Mouse (Mus musculus) spleen, adult 2 months (tissue): ENCODE results near the gene Crhbp. TPM values are rescaled to one million over a fixed set of nuclear protein-coding genes. Genes with fewer than 3 reads are reported as not detected.

Source experiments
- DNase-seq, 2 experiments: peaks; one replicate each; pipeline versions ENCODE4 v3.0.0 to v3.0.0-alpha.2; 2012 to 2021; ENCODE audit warnings: low spot score in 2 of 2, low read depth in 1 of 2
- H3K27ac ChIP-seq: fragments of 200-500 bp; 2 replicates; pipeline ENCODE4 v1.5.1; 2012; ENCODE audit warnings: low read length, inconsistent platforms; ENCODE audit not compliant: insufficient read depth
- H3K27me3 ChIP-seq: fragments of 200-500 bp; 2 replicates; pipeline ENCODE4 v1.6.1; 2012; ENCODE audit warnings: mild to moderate bottlenecking, moderate library complexity, low read length, inconsistent platforms; ENCODE audit not compliant: control insufficient read depth, insufficient read depth
- H3K36me3 ChIP-seq: fragments of 200-500 bp; 2 replicates; pipeline ENCODE4 v1.6.1; 2012; ENCODE audit warnings: mild to moderate bottlenecking, low read length, inconsistent platforms; ENCODE audit not compliant: control insufficient read depth, insufficient read depth
- H3K4me1 ChIP-seq: fragments of 200-500 bp; 2 replicates; pipeline ENCODE4 v1.6.1; 2011; ENCODE audit warnings: inconsistent platforms; ENCODE audit not compliant: control insufficient read depth, insufficient read depth, insufficient read length
- H3K4me3 ChIP-seq: fragments of 200-500 bp; 2 replicates; pipeline ENCODE4 v1.5.1; 2011; ENCODE audit warnings: mild to moderate bottlenecking, inconsistent platforms; ENCODE audit not compliant: insufficient read depth, insufficient read length; ENCODE audit errors: extremely low read depth
- CTCF ChIP-seq: fragments of 200-500 bp; IDR thresholded peaks from 2 replicates; pipeline ENCODE4 v1.5.1; 2011; ENCODE audit warnings: mild to moderate bottlenecking, inconsistent platforms; ENCODE audit not compliant: insufficient read depth, insufficient read length, insufficient replicate concordance; ENCODE audit errors: extremely low read depth
- POLR2A ChIP-seq: fragments of 200-500 bp; IDR thresholded peaks from 2 replicates; pipeline ENCODE4 v1.6.1; 2011; ENCODE audit warnings: low read depth, low read length, inconsistent platforms
- WGBS: fragments of 180-500 bp; shearing (Covaris S2); methylation state at CpG from one replicate; pipeline ENCODE4 v1.1.7; 2018; 5-methylcytosine and 5-hydroxymethylcytosine counted together
- polyA plus RNA-seq: library from polyadenylated mRNA; depleted of rRNA; stranded (reverse); fragments of >200 nt; gene quantifications from 2 replicates; pipeline ENCODE4 v1.2.3, GENCODE M21; 2012; rRNA removed

Gene Crhbp
- polyA plus RNA-seq = 0.05 TPM in 1 of 2 replicates, not detected in the other

GRCm38 (mm10) chr13:95444824-95445223, at the start of gene Crhbp:
TSS of gene Crhbp (minus strand) at chr13:95444924.
- H3K27ac ChIP-seq = no peak within 1 kb of the TSS
- no peak within 1 kb of the TSS for H3K4me3 ChIP-seq
- peaks cover 8% of the 10 kb centered on the region for H3K4me1 ChIP-seq
- peaks cover 8% of the 10 kb centered on the region for H3K27me3 ChIP-seq
- WGBS = 76% methylated on average over 11 of the region's 11 CpGs
- TF ChIP-seq POLR2A = no peak
- no peak for TF ChIP-seq CTCF
- no peak for DNase-seq
- H3K36me3 ChIP-seq = no peaks in the 10 kb centered on the region

- WGBS = 86% methylated on average over 5 of the region's 5 CpGs
- Histone ChIP-seq H3K27me3 (no peaks in the 10 kb centered on the region), H3K27ac (no peak overlapping the region), H3K36me3 (no peaks in the 10 kb centered on the region), H3K4me3 (no peak overlapping the region), H3K4me1 (peaks cover 13% of the 10 kb centered on the region; the same call in 1 of the 2 replicates)
- DNase-seq = no peak
- TF ChIP-seq CTCF (no peak), POLR2A (no peak)
These were observed 48.6 kb upstream of the Crhbp start for GRCm38 (mm10) chr13:95493296-95493695.

DNA sequence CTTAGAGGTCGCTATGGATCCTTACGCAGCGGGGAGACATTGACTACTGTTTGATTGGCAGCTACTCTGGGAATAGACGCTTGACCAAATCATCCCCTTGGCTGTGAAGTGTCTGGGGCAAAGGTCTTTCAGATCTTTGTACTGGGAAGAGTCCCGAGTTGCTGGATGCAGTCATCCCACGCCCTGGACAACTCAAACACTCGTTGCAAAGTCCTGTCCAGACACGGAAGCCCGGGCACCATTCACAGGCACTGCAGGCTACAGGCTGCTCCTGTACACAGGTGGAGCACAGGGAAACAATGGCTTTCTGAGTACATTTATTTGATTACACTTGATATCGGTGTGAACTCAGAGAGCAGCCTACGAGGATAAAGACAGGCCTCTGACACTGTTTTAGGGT, 46.6 kb upstream of the Crhbp start:
- no peak overlapping the region for H3K27ac ChIP-seq

GRCm38 (mm10) chr13:95484664-95485063, 39.9 kb upstream of the Crhbp start:
- Histone ChIP-seq H3K27ac (no peak overlapping the region), H3K27me3 (no peaks in the 10 kb centered on the region), H3K4me3 (no peak overlapping the region), H3K36me3 (no peaks in the 10 kb centered on the region), H3K4me1 (no peaks in the 10 kb centered on the region)
- TF ChIP-seq CTCF (no peak), POLR2A (no peak)
- DNase-seq = no peak
- WGBS = 51% methylated on average over 5 of the region's 5 CpGs

More for the DNA sequence above, 46.6 kb upstream of the Crhbp start:
- DNase-seq = no peak
- Histone ChIP-seq H3K27me3 (no peaks in the 10 kb centered on the region), H3K4me3 (no peak overlapping the region), H3K36me3 (no peaks in the 10 kb centered on the region), H3K4me1 (peaks cover 13% of the 10 kb centered on the region; the same call in 1 of the 2 replicates)
- 86% methylated on average over 11 of the region's 11 CpGs for WGBS
- no peak for TF ChIP-seq CTCF
- TF ChIP-seq POLR2A = no peak

GRCm38 (mm10) chr13:95481428-95481827, 36.7 kb upstream of the Crhbp start:
- Histone ChIP-seq H3K27me3 (no peaks in the 10 kb centered on the region), H3K4me3 (no peak overlapping the region), H3K36me3 (no peaks in the 10 kb centered on the region), H3K27ac (no peak overlapping the region), H3K4me1 (no peaks in the 10 kb centered on the region)
- 7% methylated on average over 4 of the region's 4 CpGs for WGBS
- DNase-seq = peak; percentile 39 to 65
- TF ChIP-seq POLR2A (no peak), CTCF (peak; percentile 70; the same call in 1 of the 2 replicates)

DNA sequence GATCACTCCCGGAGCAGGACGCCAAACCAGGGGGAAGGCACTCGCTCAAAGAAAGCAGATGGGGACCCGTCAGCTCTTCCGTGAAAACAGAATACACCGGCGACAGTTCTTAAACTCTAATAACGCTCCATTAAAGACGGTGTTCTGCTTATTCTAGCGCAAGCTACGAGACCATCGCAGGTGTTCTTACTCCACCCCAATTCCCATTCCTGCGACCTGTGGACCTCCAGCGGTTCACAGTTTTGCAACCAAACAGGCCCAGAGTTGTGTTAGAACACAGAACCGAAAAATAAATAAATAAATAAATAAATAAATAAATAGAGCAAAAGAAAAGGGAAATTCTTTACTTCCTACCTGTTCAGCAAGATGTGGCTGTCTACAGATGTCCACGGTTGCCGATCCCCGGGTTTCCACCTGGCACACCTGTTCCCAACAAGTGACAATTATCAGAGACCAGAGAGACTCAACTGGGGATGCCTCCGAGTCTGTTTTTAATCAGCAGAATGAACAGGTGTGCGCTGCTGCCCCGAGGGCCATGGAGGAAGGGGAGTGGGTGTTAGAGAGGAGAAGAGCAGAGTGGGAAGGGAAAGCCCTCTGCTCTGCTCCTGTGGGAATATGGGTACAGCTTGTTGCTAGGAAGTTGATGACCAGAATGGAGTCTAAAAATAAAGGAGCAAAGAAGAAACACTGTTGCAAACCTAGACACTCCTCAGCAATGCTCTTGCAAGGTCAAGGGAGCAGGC, 34.1 kb upstream of the Crhbp start, which contains the start of gene S100z:
Gene S100z (minus strand): TSS at position 51 of the 743 bp plus-strand sequence.
- Histone ChIP-seq H3K27me3 (no peaks in the 10 kb centered on the region), H3K4me1 (no peaks in the 10 kb centered on the region), H3K36me3 (no peaks in the 10 kb centered on the region), H3K4me3 (no peak within 1 kb of the TSS), H3K27ac (no peak within 1 kb of the TSS)
- WGBS = 89% methylated on average over 21 of the region's 21 CpGs
- TF ChIP-seq POLR2A (no peak), CTCF (no peak)
- no peak for DNase-seq

DNA sequence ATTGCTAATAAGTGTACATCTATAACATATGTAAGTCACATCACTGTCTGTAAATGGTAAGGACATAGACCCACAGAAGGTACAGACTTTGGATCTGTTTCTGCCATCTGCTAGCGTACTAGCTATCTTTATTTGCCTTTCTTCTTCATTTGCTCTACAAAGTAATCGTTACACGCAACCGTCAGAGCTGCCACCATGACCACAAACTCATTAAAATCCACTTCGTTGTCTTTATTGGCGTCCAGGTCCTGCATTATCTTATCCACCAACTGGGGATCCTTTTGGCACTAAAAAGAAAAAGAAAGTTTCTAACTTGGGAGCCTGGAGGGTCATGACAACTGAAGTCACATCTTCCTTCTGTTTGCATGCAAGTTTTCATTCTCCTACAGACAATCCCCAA, 32.4 kb upstream of the Crhbp start:
- DNase-seq = no peak
- Histone ChIP-seq H3K27ac (no peak overlapping the region), H3K36me3 (no peaks in the 10 kb centered on the region), H3K4me3 (no peak overlapping the region), H3K27me3 (no peaks in the 10 kb centered on the region), H3K4me1 (no peaks in the 10 kb centered on the region)
- WGBS = 73% methylated on average over 6 of the region's 6 CpGs
- no peak for TF ChIP-seq POLR2A
- TF ChIP-seq CTCF = no peak
